Mouse (Mus musculus) adrenal gland, postnatal 14 days (tissue): Measurements from ENCODE around the gene Bcl6b. TPM values are rescaled to one million over a fixed set of nuclear protein-coding genes. Genes with fewer than 3 reads are reported as not detected.

Source experiments
- microRNA-seq, 2 experiments: library from miRNA; unstranded; fragments of <30 nt; microRNA quantifications; one replicate each; pipeline ENCODE4 v1.2.0; 2021
- total RNA-seq: library from RNA; stranded (reverse); gene quantifications from 2 replicates; pipeline ENCODE4 v1.2.3, GENCODE M21; 2021

The Bcl6b gene
- total RNA-seq, 1 experiment from 2014 or later: 28.1 TPM

Small RNAs within 50 kb of the gene (microRNA-seq; reads per million reads assigned to microRNA genes)
- 3,578 to 9,825 reads per million in 2 experiments for gene Mir195a
- 0 reads per million in 2 experiments for gene Mir497
- 0 reads per million in 2 experiments for gene Mir497b

Other genes with a start within 250 kb of the Bcl6b start
- 128 and 129 TPM in 2 replicates for gene Ctdnep1, start 248.6 kb downstream of the Bcl6b start, total RNA-seq
- gene Elp5, start 247.3 kb downstream of the Bcl6b start, total RNA-seq: 65.2 and 73.2 TPM in 2 replicates
- gene Gabarap, start 238.7 kb downstream of the Bcl6b start, total RNA-seq: 344 and 351 TPM in 2 replicates
- 47.3 and 53.2 TPM in 2 replicates for gene Phf23, start 234.0 kb downstream of the Bcl6b start, total RNA-seq
- 16.0 and 23.1 TPM in 2 replicates for gene Dvl2, start 229.2 kb downstream of the Bcl6b start, total RNA-seq
- gene Acadvl, start 214.4 kb downstream of the Bcl6b start, total RNA-seq: 1,177 and 1,207 TPM in 2 replicates
- gene Dlg4, start 212.9 kb downstream of the Bcl6b start, total RNA-seq: 31.9 and 37.0 TPM in 2 replicates
- 2.2 and 47.3 TPM in 2 replicates for gene Asgr1, start 175.7 kb downstream of the Bcl6b start, total RNA-seq
- gene Asgr2, start 137.2 kb downstream of the Bcl6b start, total RNA-seq: 1.9 and 30.0 TPM in 2 replicates
- gene Mgl2, start 99.5 kb downstream of the Bcl6b start, total RNA-seq: 1.8 and 3.3 TPM in 2 replicates
- gene Clec10a, start 73.6 kb downstream of the Bcl6b start, total RNA-seq: 4.2 and 8.2 TPM in 2 replicates
- 0.53 and 0.96 TPM in 2 replicates for gene Slc16a11, start 17.0 kb downstream of the Bcl6b start, total RNA-seq
- 5.3 and 5.6 TPM in 2 replicates for gene Slc16a13, start 8.7 kb downstream of the Bcl6b start, total RNA-seq
- 55.7 and 62.4 TPM in 2 replicates for gene 0610010K14Rik, start 8.1 kb upstream of the Bcl6b start, total RNA-seq
- gene Gm21988, start 10.0 kb upstream of the Bcl6b start, total RNA-seq: 3.6 and 5.4 TPM in 2 replicates
- gene Rnasek, start 10.0 kb upstream of the Bcl6b start, total RNA-seq: 215 and 239 TPM in 2 replicates
- 1.7 and 2.0 TPM in 2 replicates for gene Alox12, start 25.6 kb upstream of the Bcl6b start, total RNA-seq
- gene Alox12e, start 92.8 kb upstream of the Bcl6b start, total RNA-seq: not detected in 2 replicates
- gene Alox15, start 122.2 kb upstream of the Bcl6b start, total RNA-seq: 4.4 and 4.7 TPM in 2 replicates
- gene Pelp1, start 180.2 kb upstream of the Bcl6b start, total RNA-seq: 23.2 and 28.9 TPM in 2 replicates
- 17.5 and 32.6 TPM in 2 replicates for gene Arrb2, start 202.8 kb upstream of the Bcl6b start, total RNA-seq
- gene Med11, start 222.1 kb upstream of the Bcl6b start, total RNA-seq: 18.1 and 23.3 TPM in 2 replicates
- gene Zmynd15, start 229.6 kb upstream of the Bcl6b start, total RNA-seq: 1.3 and 1.5 TPM in 2 replicates
- 4.0 and 6.0 TPM in 2 replicates for gene Cxcl16, start 230.2 kb upstream of the Bcl6b start, total RNA-seq